Mouse (Mus musculus) thymus, postnatal 10 days (tissue): ENCODE measurements around the gene Hist1h4d.
"Not testable (repeated sequence)": the region's sequence is repeated elsewhere in the genome, so short reads cannot be mapped to it uniquely, and the experiment has no call there.

ENCODE experiments used
- DNase-seq, 2 experiments: peaks; one replicate each; pipeline ENCODE4 v3.0.0; 2021; ENCODE audit warnings: low spot score in 2 of 2

Hist1h4d gene

DNA sequence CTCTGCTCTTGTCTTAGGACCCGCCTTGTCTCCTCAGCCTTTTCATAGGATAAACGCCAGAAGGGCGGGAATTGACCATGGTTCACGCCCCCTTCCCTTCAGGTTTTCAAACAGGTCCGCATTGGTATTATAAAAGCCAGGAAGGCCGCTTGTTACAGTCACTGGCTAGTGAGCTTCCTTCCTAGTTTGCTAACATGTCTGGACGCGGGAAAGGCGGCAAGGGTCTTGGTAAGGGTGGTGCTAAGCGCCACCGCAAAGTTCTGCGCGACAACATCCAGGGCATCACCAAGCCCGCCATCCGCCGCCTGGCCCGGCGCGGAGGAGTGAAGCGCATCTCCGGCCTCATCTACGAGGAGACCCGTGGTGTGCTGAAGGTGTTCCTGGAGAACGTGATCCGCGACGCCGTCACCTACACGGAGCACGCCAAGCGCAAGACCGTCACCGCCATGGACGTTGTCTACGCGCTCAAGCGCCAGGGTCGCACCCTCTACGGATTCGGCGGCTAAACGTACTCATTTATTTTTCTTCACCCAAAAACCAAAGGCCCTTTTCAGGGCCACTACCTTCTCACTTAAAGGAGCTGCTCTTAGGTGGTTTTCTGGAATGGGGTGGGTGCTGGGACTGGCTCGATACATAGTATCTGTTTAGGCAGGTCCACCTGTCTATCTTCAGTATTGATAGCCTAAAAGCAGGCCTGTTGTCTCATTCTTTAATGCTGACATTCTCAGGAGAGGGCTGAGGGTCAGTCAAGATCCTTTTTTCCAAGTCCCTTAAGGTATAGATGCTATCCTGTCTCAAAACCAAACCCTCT lies at the start of gene Hist1h4d:
TSS of gene Hist1h4d (plus strand) at position 191 of the 811 bp plus-strand sequence.
- peak; percentile 96 to 97 for DNase-seq

DNA sequence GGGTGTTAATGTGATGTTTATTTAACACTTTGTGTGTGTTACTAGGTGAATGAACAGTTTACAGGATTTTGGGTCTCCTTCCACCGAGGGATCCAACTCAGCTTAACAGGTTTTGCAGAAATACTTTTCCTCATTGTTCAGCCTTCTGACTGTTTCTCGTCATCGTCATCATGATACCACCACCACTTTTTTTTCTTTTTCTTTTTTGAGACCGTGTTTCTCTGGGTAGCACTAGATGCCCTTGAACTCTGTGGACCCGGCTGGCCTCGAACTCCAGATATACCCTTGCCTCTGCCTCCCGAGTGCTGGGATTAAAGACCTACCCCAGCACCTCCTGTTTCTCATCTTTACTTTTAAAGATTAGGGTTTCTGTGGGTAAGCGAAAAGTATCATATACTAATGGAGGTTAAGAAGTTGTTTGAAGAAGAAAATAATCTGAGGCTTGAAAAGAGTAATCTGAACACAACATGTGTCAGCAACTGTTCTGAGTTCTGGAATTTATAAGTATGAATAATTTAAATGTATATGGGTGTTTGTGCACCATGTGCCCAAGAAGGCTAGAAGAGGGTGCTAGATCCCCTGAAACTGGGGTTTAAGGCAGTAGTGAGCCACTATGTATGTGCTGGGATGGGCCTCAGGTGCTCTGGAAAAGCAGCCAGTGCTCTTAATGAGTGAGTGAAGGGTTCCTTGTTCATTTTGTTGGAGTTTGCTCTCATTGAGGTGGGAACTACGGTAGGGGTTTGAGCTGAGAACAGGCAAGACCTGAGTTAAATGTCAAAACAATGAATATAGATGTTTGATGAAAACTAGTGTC lies 48.9 kb upstream of the Hist1h4d start:
- DNase-seq: no peak

GRCm38 (mm10) chr13:23533560-23534367 lies 47.6 kb upstream of the Hist1h4d start, which contains the start of gene Hist1h2af:
Hist1h2af (plus strand) TSS chr13:23533906.
- peak; percentile 67 to 68 for DNase-seq

DNA sequence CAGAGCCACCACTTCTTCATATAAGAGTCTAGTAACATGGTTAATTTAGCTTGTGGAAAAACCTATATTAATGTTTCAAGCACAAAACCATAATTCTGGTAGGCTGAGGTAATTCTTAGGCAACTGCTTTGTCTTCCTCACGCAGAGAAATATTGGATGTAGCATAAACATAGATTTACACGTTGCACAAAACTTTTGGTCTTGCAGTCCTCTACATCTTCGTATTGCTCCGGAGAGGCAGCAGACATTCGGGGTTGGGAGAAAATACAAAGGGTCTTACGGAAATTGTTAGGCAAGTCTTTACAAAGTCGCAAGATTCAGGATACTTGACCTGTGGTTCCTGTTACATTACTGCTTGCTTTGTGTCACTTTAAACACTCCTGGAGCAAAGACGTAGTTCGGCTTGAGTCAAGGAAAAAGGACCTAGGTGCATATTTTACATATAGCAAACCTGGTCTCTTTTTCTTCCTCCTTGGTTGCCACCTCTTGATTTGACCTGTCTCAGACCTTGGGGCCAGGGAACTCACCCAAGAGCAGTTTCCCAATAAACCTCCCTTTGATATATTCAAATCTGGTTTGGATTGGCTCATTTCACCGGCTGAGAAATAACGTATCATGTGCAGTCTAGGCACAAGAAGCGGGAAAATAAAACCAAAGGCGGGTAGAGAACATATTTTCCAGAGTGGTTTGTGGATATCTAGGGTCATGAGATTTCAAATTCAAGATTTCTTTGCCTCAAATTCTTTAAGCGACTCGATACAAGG lies 46.8 kb upstream of the Hist1h4d start:
- DNase-seq: peak in 1 of 2 experiments; percentile 22

DNA sequence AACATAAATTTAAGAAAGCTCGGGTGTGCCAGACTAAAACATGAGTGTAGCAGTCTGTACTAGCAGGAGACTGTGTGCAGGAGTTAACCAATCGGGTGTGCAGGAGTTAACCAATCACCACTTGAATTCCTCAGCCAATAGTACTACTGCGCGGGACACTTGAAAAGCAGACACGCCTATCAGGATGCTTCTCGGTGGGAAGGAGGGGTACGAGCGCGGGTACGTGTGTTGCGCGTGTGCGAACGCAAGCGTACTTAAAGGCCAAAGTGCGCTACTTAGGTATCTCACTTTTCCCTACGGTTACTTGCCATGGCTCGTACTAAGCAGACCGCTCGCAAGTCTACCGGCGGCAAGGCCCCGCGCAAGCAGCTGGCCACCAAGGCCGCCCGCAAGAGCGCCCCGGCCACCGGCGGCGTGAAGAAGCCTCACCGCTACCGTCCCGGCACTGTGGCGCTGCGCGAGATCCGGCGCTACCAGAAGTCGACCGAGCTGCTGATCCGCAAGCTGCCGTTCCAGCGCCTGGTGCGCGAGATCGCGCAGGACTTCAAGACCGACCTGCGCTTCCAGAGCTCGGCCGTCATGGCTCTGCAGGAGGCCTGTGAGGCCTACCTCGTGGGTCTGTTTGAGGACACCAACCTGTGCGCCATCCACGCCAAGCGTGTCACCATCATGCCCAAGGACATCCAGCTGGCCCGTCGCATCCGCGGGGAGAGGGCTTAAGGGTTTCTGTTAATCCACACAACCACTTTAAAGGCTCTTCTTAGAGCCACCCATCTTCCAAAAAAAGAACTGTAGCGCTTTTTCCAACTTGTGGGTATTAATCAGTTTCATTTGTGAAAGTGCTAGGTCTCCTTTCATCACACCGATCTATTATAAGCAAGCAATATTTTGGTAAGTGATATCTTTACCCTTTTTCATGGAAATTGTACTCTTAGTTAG lies 46.0 kb upstream of the Hist1h4d start, which contains the start of gene Hist1h3g:
TSS of gene Hist1h3g (plus strand) at position 286 of the 939 bp plus-strand sequence.
- peak; percentile 87 to 92 for DNase-seq

DNA sequence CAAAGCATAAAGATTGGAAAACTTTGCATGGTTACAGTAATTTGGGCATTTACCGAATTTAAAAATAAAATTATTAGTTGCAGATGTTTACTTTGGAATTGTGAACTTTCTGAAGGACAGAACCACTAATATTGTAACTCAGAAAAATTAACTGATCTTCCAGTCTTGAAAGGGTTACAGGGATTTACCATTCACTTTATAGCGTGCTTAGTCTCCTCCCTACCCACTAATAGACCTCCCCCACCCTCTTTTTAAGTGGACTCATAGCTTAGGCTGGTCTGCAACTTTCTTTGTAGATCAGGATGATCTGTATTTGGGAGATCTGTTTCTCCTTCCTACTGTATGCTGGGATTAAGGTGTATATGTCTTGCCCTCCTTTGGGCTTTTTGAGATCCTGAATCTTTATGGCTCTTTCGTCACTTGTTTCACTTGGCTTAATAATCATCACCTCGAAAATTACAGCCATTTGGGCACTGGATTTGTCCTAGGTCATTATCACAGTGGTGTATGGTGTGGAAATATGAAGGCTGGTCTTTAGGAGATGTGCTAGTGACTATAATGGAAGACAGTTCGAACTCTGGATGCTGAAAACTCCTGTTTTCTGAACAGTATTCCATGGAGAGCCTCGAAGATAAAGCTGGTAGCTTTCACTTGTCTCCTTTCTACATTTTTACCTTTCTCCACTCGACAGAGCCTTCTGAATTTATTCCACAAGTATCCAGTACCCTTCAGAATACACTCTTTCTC lies 45.1 kb upstream of the Hist1h4d start:
- DNase-seq: no peak

DNA sequence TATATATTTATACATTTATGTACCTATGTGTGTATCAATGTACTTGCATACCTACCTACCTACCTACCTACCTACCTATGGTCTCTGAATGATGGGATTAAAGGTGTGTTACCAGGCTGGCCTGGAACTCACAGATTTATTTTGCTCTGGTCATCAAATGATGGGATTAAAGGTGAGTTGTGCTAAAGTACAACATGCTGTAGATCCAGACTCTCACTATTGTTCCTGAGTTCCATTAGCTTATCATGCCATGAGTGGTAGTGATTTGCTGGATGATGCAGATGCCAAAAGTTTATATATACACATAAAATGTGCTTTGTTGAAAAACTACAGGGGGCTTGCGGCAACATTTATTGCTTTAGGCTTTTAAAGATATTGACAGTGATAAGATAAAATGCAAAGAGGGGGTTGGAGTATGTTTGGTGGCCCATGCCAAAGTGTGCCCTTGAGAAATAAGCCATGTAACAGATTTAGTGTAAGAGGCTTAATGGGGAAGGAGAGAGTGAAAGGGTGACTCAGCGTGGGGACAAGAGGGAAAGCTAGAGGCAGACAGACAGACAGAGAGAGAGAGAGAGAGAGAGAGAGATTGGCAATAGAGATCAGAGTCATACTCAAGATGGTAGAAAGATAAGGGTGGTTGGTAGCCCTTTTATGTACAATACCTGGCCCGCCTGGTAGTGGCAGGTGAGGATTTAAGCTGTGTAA lies 44.2 kb upstream of the Hist1h4d start:
- no peak for DNase-seq

GRCm38 (mm10) chr13:23538249-23538648 lies 43.1 kb upstream of the Hist1h4d start:
- DNase-seq: no peak

DNA sequence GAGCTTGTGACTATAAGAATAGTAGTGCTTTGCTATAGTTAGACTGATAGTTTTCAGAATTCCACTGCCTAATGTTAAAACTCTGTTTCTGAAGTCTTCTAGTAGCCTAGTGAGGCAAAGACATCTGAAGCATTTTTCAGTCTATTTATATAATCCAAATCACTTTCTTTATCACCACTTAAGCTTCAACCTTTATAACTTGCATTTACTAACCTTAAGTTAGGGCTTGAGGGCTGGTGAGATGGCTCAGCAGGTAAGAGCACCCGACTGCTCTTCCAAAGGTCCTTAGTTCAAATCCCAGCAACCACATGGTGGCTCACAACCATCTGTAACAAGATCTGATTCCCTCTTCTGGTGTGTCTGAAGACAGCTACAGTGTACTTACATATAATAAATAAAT lies 41.6 kb upstream of the Hist1h4d start:
- not testable (repeated sequence) for DNase-seq

DNA sequence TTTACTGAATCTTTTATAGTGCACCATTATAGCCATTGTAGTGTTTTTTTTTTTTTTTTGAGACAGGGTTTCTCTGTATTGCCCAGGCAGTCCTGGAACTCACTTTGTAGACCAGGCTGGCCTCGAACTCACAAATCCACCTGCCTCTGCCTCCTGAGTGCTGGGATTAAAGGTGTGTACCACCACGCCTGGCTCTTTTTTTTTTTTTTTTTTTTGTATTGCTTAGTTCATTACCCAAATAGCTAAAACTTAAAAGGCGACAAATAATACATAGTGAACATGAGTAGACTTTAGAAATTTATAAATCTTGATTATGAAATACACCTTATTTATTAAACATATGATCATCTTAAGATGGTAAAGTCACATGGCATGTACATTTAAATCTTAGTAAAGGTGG lies 39.9 kb upstream of the Hist1h4d start:
- DNase-seq: no peak

GRCm38 (mm10) chr13:23542225-23542980 lies 39.0 kb upstream of the Hist1h4d start:
- DNase-seq: not testable (repeated sequence)

DNA sequence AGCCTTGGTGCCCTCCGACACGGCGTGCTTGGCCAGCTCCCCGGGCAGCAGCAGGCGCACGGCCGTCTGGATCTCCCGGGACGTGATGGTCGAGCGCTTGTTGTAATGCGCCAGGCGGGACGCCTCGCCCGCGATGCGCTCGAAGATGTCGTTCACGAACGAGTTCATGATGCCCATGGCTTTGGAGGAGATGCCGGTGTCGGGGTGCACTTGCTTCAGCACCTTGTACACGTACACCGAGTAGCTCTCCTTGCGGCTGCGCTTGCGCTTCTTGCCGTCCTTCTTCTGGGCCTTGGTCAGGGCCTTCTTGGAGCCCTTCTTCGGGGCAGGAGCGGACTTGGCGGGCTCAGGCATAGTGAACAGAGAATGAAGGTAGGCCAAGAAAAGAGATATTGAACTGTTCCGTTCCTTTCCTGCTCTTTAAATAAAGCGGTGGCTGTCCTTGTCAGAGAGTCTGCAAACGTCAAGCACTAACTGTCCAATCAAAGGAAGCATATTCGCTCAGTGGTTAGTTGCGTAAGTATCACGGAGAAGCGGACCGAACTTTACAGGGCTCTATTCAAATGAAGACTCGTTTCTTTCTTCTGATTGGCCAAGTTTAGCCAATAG lies 38.3 kb upstream of the Hist1h4d start, which contains the start of gene Hist1h2bh:
TSS of gene Hist1h2bh (minus strand) at position 394 of the 609 bp plus-strand sequence.
- DNase-seq: peak; percentile 73 to 79

- peak; percentile 71 to 83 for DNase-seq
These were observed 37.2 kb upstream of the Hist1h4d start, which contains the start of gene Hist1h3f for GRCm38 (mm10) chr13:23543965-23544786. Hist1h3f (plus strand) TSS chr13:23544052.

DNA sequence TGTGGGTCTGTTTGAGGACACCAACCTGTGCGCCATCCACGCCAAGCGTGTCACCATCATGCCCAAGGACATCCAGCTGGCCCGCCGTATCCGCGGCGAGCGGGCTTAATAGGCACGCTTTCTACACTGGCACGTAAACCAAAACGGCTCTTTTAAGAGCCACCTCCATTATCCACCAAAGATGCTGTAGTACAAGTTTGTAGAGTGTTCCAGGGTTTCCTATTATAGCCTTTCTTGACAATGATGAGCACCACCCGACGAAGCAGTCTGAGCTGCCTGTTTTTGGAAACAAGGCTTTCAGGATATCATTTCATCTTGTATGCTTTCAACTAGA lies 36.6 kb upstream of the Hist1h4d start:
- DNase-seq: not testable (repeated sequence)

- no peak for DNase-seq
These were observed 34.7 kb upstream of the Hist1h4d start for GRCm38 (mm10) chr13:23546694-23547093.

- no peak for DNase-seq
These were observed 30.6 kb upstream of the Hist1h4d start for GRCm38 (mm10) chr13:23550761-23551145.
